Mouse (Mus musculus): Measurements from ENCODE around the gene Rasal2. TPM values are rescaled to one million over a fixed set of nuclear protein-coding genes. Genes with fewer than 3 reads are reported as not detected.

Rasal2 gene
- total RNA-seq, 2 experiments from 2014 or later, result 83.8 to 89.4 TPM

- intact Hi-C loops (cut with DNase I), result loop anchor here (1.0 to 10.0 kb wide), 6 partner anchors 17 to 279 kb away; partner anchors contain the start of gene Rasal2
- peak in 1 of 2 experiments; percentile 79 for DNase-seq (ENCODE audit: low spot score in 2 of 2)
Observed at GRCm38 (mm10) chr1:157443723-157444561, 31.5 kb upstream of the Rasal2 start.

GRCm38 (mm10) chr1:157443026-157443722 lies 30.8 kb upstream of the Rasal2 start:
- peak; percentile 64 to 72 for DNase-seq (ENCODE audit: low spot score in 2 of 2)
- intact Hi-C loops (cut with DNase I), result loop anchor here (2.0 to 10.0 kb wide), 3 partner anchors 16 to 278 kb away; no protein-coding TSS in a partner anchor

GRCm38 (mm10) chr1:157439973-157440641 lies 27.7 kb upstream of the Rasal2 start:
- DNase-seq (ENCODE audit: low spot score in 2 of 2), result no peak
- intact Hi-C loops (cut with DNase I), result loop anchor here (5.0 to 10.0 kb wide), 2 partner anchors 42 to 275 kb away; no protein-coding TSS in a partner anchor

- intact Hi-C loops (cut with DNase I), result no loop called here
- DNase-seq (ENCODE audit: low spot score in 2 of 2), result no peak
Observed at GRCm38 (mm10) chr1:157439101-157439500, 26.7 kb upstream of the Rasal2 start.

- DNase-seq (ENCODE audit: low spot score in 2 of 2), result no peak
- intact Hi-C loops (cut with DNase I), result no loop called here
Observed at GRCm38 (mm10) chr1:157438290-157438689, 25.9 kb upstream of the Rasal2 start.

- intact Hi-C loops (cut with DNase I), result no loop called here
- no peak for DNase-seq (ENCODE audit: low spot score in 2 of 2)
Observed at GRCm38 (mm10) chr1:157435926-157436325, 23.5 kb upstream of the Rasal2 start.

- DNase-seq (ENCODE audit: low spot score in 2 of 2), result no peak
- intact Hi-C loops (cut with DNase I), result loop anchor here (5.0 kb wide), 1 partner anchor 38 kb away; no protein-coding TSS in a partner anchor
Observed at GRCm38 (mm10) chr1:157434404-157434803, 22.0 kb upstream of the Rasal2 start.

GRCm38 (mm10) chr1:157433316-157433715 lies 20.9 kb upstream of the Rasal2 start:
- DNase-seq (ENCODE audit: low spot score in 2 of 2), result peak in 1 of 2 experiments; percentile 83
- intact Hi-C loops (cut with DNase I), result loop anchor here (5.0 kb wide), 1 partner anchor 39 kb away; no protein-coding TSS in a partner anchor

- no peak for DNase-seq (ENCODE audit: low spot score in 2 of 2)
- intact Hi-C loops (cut with DNase I), result no loop called here
Observed at GRCm38 (mm10) chr1:157428366-157428765, 16.0 kb upstream of the Rasal2 start.

- intact Hi-C loops (cut with DNase I), result loop anchor here (2.0 kb wide), 1 partner anchor 15 kb away; no protein-coding TSS in a partner anchor
- DNase-seq (ENCODE audit: low spot score in 2 of 2), result peak in 1 of 2 experiments; percentile 85
Observed at GRCm38 (mm10) chr1:157427604-157428003, 15.2 kb upstream of the Rasal2 start.

- DNase-seq (ENCODE audit: low spot score in 2 of 2), result no peak
- intact Hi-C loops (cut with DNase I), result loop anchor here (2.0 kb wide), 1 partner anchor 16 kb away; no protein-coding TSS in a partner anchor
Observed at GRCm38 (mm10) chr1:157426933-157427332, 14.5 kb upstream of the Rasal2 start.

- intact Hi-C loops (cut with DNase I), result loop anchor here (2.0 kb wide), 1 partner anchor 17 kb away; no protein-coding TSS in a partner anchor
- peak in 1 of 2 experiments; percentile 59 for DNase-seq (ENCODE audit: low spot score in 2 of 2)
Observed at GRCm38 (mm10) chr1:157425741-157426427, 13.5 kb upstream of the Rasal2 start.

GRCm38 (mm10) chr1:157417861-157418260 lies 5.5 kb upstream of the Rasal2 start:
- DNase-seq (ENCODE audit: low spot score in 2 of 2), result no peak
- intact Hi-C loops (cut with DNase I), result no loop called here

GRCm38 (mm10) chr1:157417414-157417813 lies 5.0 kb upstream of the Rasal2 start:
- intact Hi-C loops (cut with DNase I), result no loop called here
- DNase-seq (ENCODE audit: low spot score in 2 of 2), result peak in 1 of 2 experiments; percentile 34

- intact Hi-C loops (cut with DNase I), result no loop called here
- DNase-seq (ENCODE audit: low spot score in 2 of 2), result no peak
Observed at GRCm38 (mm10) chr1:157416628-157417027, 4.2 kb upstream of the Rasal2 start.

GRCm38 (mm10) chr1:157415771-157416170 lies 3.4 kb upstream of the Rasal2 start:
- peak in 1 of 2 experiments; percentile 0 for DNase-seq (ENCODE audit: low spot score in 2 of 2)
- intact Hi-C loops (cut with DNase I), result no loop called here

GRCm38 (mm10) chr1:157411711-157412380 lies 549 bp downstream of the Rasal2 start:
- intact Hi-C loops (cut with DNase I), result loop anchor here (1.0 to 5.0 kb wide), 3 partner anchors 32 to 125 kb away; no protein-coding TSS in a partner anchor
- DNase-seq (ENCODE audit: low spot score in 2 of 2), result peak; percentile 59

- no peak for DNase-seq (ENCODE audit: low spot score in 2 of 2)
- intact Hi-C loops (cut with DNase I), result loop anchor here (5.0 kb wide), 2 partner anchors 114 to 126 kb away; no protein-coding TSS in a partner anchor
Observed at GRCm38 (mm10) chr1:157411341-157411710, 1.1 kb downstream of the Rasal2 start.

Measured in left cerebral cortex, postnatal 25 days (tissue).